Mouse (Mus musculus): ENCODE results near the gene Lsm11.

- TF ChIP-seq GATA1 (IDR thresholded peaks at IDR 0.05; ENCODE audit: borderline replicate concordance, low read length), result no peak
- TF ChIP-seq FLI1 (IDR thresholded peaks at IDR 0.05; ENCODE audit: low read length), result no peak
These were observed 38.5 kb downstream of the Lsm11 start for GRCm38 (mm10) chr11:45906109-45906786.

Data from megakaryocyte, embryonic 14.5 days (primary cell).